Mouse (Mus musculus) C2C12 (cell line): ENCODE results near the gene Creb3l1. TPM values are rescaled to one million over a fixed set of nuclear protein-coding genes. Genes with fewer than 3 reads are reported as not detected.

ENCODE experiments used
- H3K27me3 ChIP-seq: one replicate; pipeline ENCODE4 v1.6.1; 2011; ENCODE audit not compliant: control insufficient read depth, insufficient read depth, insufficient read length
- H3K36me3 ChIP-seq: one replicate; pipeline ENCODE4 v1.6.1; 2011; ENCODE audit not compliant: control insufficient read depth, insufficient read depth
- H3K4me3 ChIP-seq: one replicate; pipeline ENCODE4 v1.5.1; 2011; ENCODE audit warnings: mild to moderate bottlenecking, control low read depth; ENCODE audit not compliant: poor library complexity, insufficient read depth, severe bottlenecking
- H3K79me2 ChIP-seq: one replicate; pipeline ENCODE4 v1.6.1; 2011; ENCODE audit not compliant: control insufficient read depth, insufficient read depth
- H3K79me3 ChIP-seq: one replicate; pipeline ENCODE4 v1.6.1; 2011; ENCODE audit warnings: low read depth, control low read depth
- H3ac ChIP-seq: one replicate; pipeline ENCODE3; 2011; ENCODE audit warnings: low read depth; ENCODE audit not compliant: control insufficient read depth, insufficient read length
- CEBPB ChIP-seq: IDR thresholded peaks from one replicate; pipeline ENCODE4 v1.6.1; 2011; ENCODE audit warnings: low read depth, mild to moderate bottlenecking, control low read depth, moderate library complexity
- CTCF ChIP-seq: IDR thresholded peaks from one replicate; pipeline ENCODE4 v1.5.1; 2011; ENCODE audit not compliant: control insufficient read depth, insufficient read depth, insufficient read length
- FOSL1 ChIP-seq: IDR thresholded peaks from one replicate; pipeline ENCODE4 v1.8.0; 2011; ENCODE audit warnings: mild to moderate bottlenecking, low read length; ENCODE audit not compliant: poor library complexity, insufficient read depth, severe bottlenecking
- MAX ChIP-seq: IDR thresholded peaks from one replicate; pipeline ENCODE4 v1.6.1; 2011; ENCODE audit warnings: mild to moderate bottlenecking, control low read depth
- MYOD1 ChIP-seq: IDR thresholded peaks from one replicate; pipeline ENCODE4 v1.6.1; 2011; ENCODE audit warnings: low read depth; ENCODE audit not compliant: control insufficient read depth, insufficient read length
- MYOG ChIP-seq: IDR thresholded peaks from one replicate; pipeline ENCODE4 v1.6.1; 2011; ENCODE audit not compliant: control insufficient read depth, insufficient read length; ENCODE audit errors: extremely low read depth
- USF1 ChIP-seq: IDR thresholded peaks from one replicate; pipeline ENCODE4 v1.6.1; 2011; ENCODE audit warnings: low read depth, mild to moderate bottlenecking, control low read depth, moderate library complexity
- polyA plus RNA-seq: library from polyadenylated mRNA; unstranded; fragments of >200 nt; fragmentation: generic; extraction: Trizol; gene quantifications from one replicate; pipeline ENCODE4 v1.2.1, GENCODE M21; 2012; ENCODE audit warnings: missing spikeins

Creb3l1 gene
- polyA plus RNA-seq, 1 experiment: 87.1 TPM

GRCm38 (mm10) chr2:92048034-92048690, 23.9 kb upstream of the Creb3l1 start:
- no peaks in the 10 kb centered on the region for H3K79me2 ChIP-seq
- no peak for TF ChIP-seq FOSL1
- TF ChIP-seq MAX: no peak
- no peak for TF ChIP-seq CEBPB
- TF ChIP-seq USF1: no peak
- no peak for TF ChIP-seq MYOG
- TF ChIP-seq MYOD1: no peak
- no peak for TF ChIP-seq CTCF
- H3K79me3 ChIP-seq: no peaks in the 10 kb centered on the region
- H3K27me3 ChIP-seq: no peaks in the 10 kb centered on the region
- no peak overlapping the region for H3K4me3 ChIP-seq
- no peak overlapping the region for H3ac ChIP-seq
- no peaks in the 10 kb centered on the region for H3K36me3 ChIP-seq

- TF ChIP-seq CEBPB (peak; percentile 49), FOSL1 (no peak), MYOG (no peak), MYOD1 (peak; percentile 19), MAX (no peak), CTCF (no peak), USF1 (peak; percentile 53)
- no peaks in the 10 kb centered on the region for H3K27me3 ChIP-seq
- H3K36me3 ChIP-seq: no peaks in the 10 kb centered on the region
- H3K79me2 ChIP-seq: no peaks in the 10 kb centered on the region
- H3K4me3 ChIP-seq: no peak overlapping the region
- H3K79me3 ChIP-seq: no peaks in the 10 kb centered on the region
- H3ac ChIP-seq: no peak overlapping the region
Observed at GRCm38 (mm10) chr2:92047601-92048000, 23.3 kb upstream of the Creb3l1 start.

GRCm38 (mm10) chr2:92043285-92043684, 19.0 kb upstream of the Creb3l1 start:
- no peaks in the 10 kb centered on the region for H3K79me2 ChIP-seq
- no peak for TF ChIP-seq FOSL1
- no peak for TF ChIP-seq MYOG
- no peak for TF ChIP-seq MAX
- no peak for TF ChIP-seq CEBPB
- no peak for TF ChIP-seq USF1
- TF ChIP-seq MYOD1: no peak
- TF ChIP-seq CTCF: no peak
- H3K4me3 ChIP-seq: no peak overlapping the region

GRCm38 (mm10) chr2:92041538-92041937, 17.2 kb upstream of the Creb3l1 start:
- Histone ChIP-seq H3ac (no peak overlapping the region), H3K27me3 (no peaks in the 10 kb centered on the region), H3K79me3 (no peaks in the 10 kb centered on the region), H3K4me3 (no peak overlapping the region), H3K79me2 (no peaks in the 10 kb centered on the region), H3K36me3 (no peaks in the 10 kb centered on the region)
- TF ChIP-seq USF1 (no peak), MYOG (no peak), FOSL1 (no peak), MAX (no peak), MYOD1 (no peak), CTCF (no peak), CEBPB (no peak)

More at GRCm38 (mm10) chr2:92043285-92043684, 19.0 kb upstream of the Creb3l1 start:
- no peaks in the 10 kb centered on the region for H3K79me3 ChIP-seq
- H3K36me3 ChIP-seq: no peaks in the 10 kb centered on the region
- H3ac ChIP-seq: no peak overlapping the region
- H3K27me3 ChIP-seq: no peaks in the 10 kb centered on the region

- Histone ChIP-seq H3ac (no peak overlapping the region), H3K27me3 (no peaks in the 10 kb centered on the region), H3K79me2 (no peaks in the 10 kb centered on the region), H3K79me3 (no peaks in the 10 kb centered on the region), H3K4me3 (no peak overlapping the region), H3K36me3 (no peaks in the 10 kb centered on the region)
- TF ChIP-seq MYOG (no peak), MAX (no peak), USF1 (no peak), FOSL1 (no peak), CEBPB (no peak), MYOD1 (no peak), CTCF (no peak)
Observed at GRCm38 (mm10) chr2:92034273-92034672, 10.0 kb upstream of the Creb3l1 start.
